Mouse (Mus musculus): ENCODE results near the gene Serpinb9.
"Not testable (repeated sequence)": the region's sequence is repeated elsewhere in the genome, so short reads cannot be mapped to it uniquely, and the experiment has no call there.

The Serpinb9 gene

GRCm38 (mm10) chr13:33003523-33004413, 718 bp downstream of the Serpinb9 start:
- no peak for DNase-seq

GRCm38 (mm10) chr13:33004414-33005105, 1.5 kb downstream of the Serpinb9 start:
- DNase-seq = peak; percentile 90

- DNase-seq = no peak
Measured at GRCm38 (mm10) chr13:33005501-33006075, 2.5 kb downstream of the Serpinb9 start.

GRCm38 (mm10) chr13:33006555-33006954, 3.5 kb downstream of the Serpinb9 start:
- DNase-seq = no peak

- no peak for DNase-seq
Measured at GRCm38 (mm10) chr13:33012395-33012794, 9.3 kb downstream of the Serpinb9 start.

GRCm38 (mm10) chr13:33013271-33013670, 10.2 kb downstream of the Serpinb9 start:
- DNase-seq = no peak

GRCm38 (mm10) chr13:33022371-33022770, 19.3 kb downstream of the Serpinb9 start:
- no peak for DNase-seq

GRCm38 (mm10) chr13:33026427-33027057, 23.5 kb downstream of the Serpinb9 start:
- DNase-seq = no peak

- no peak for DNase-seq
Measured at GRCm38 (mm10) chr13:33027244-33027643, 24.2 kb downstream of the Serpinb9 start, which contains the start of gene Serpinb9b. Gene Serpinb9b, plus strand, starts transcription at chr13:33027416.

- DNase-seq = no peak
Measured at GRCm38 (mm10) chr13:33028146-33028545, 25.1 kb downstream of the Serpinb9 start.

GRCm38 (mm10) chr13:33028550-33028949, 25.5 kb downstream of the Serpinb9 start:
- no peak for DNase-seq

- not testable (repeated sequence) for DNase-seq
Measured at GRCm38 (mm10) chr13:33029478-33029877, 26.4 kb downstream of the Serpinb9 start.

GRCm38 (mm10) chr13:33030281-33030680, 27.2 kb downstream of the Serpinb9 start:
- DNase-seq = no peak

- no peak for DNase-seq
Measured at GRCm38 (mm10) chr13:33035506-33035905, 32.5 kb downstream of the Serpinb9 start.

- no peak for DNase-seq
Measured at GRCm38 (mm10) chr13:33043542-33043941, 40.5 kb downstream of the Serpinb9 start.

- no peak for DNase-seq
Measured at GRCm38 (mm10) chr13:33047234-33047633, 44.2 kb downstream of the Serpinb9 start.

GRCm38 (mm10) chr13:33048187-33048586, 45.1 kb downstream of the Serpinb9 start:
- no peak for DNase-seq

- DNase-seq = no peak
Measured at GRCm38 (mm10) chr13:33051697-33052096, 48.6 kb downstream of the Serpinb9 start.

GRCm38 (mm10) chr13:33063048-33063447, 60.0 kb downstream of the Serpinb9 start:
- DNase-seq = no peak
